Mouse (Mus musculus): ENCODE measurements around the gene Morf4l2.
"Not testable (repeated sequence)": the region's sequence is repeated elsewhere in the genome, so short reads cannot be mapped to it uniquely, and the experiment has no call there.

DNA sequence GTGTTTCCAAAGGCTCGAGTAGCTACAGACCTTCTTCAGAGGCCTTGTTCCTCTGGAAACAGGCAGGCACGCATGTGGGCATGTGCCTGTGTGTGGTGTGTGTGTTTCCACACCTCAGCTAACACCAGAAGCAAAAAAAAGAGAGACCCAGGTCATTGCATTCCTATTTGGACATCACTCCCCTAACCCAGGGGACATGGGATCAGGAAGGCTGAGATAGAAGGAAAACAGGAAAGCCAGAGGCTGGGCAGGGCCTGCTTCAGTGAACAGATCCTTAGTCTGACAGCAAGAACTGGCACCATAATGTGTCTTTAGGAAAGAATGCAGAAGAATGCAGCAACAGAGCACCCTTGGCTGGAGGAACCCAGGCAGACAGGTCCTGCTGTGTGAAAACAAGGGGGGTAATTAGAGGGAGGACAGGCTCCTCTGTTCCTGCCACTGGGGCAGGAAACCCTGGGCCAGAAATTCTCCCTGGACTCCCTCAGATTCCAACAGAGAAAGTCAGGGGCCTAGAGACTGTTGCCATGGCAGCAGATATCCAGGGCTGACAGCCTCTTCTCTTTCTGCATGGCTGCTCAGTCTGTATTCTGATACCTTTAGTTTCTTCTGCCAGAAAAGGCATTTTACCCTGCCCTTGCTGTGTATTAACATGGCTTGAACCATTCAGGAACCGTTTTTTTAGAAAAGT lies 51.7 kb downstream of the Morf4l2 start:
- not testable (repeated sequence) for TF ChIP-seq POLR2A (IDR thresholded peaks at IDR 0.05; ENCODE audit: extremely low read depth, insufficient read depth, low read length); CTCF (IDR thresholded peaks at IDR 0.05; ENCODE audit: low read depth, low read length)

Measured in liver, adult 2 months (tissue).